Mouse (Mus musculus): ENCODE results near the gene Akt3. TPM values are rescaled to one million over a fixed set of nuclear protein-coding genes. Genes with fewer than 3 reads are reported as not detected.

Akt3 gene
- polyA plus RNA-seq, 1 experiment = 8.7 TPM

GRCm38 (mm10) chr1:177236249-177236648 lies 21.8 kb downstream of the Akt3 start:
- Histone ChIP-seq H3ac (ENCODE audit: control insufficient read depth, insufficient read length) (no peak overlapping the region), H3K27me3 (ENCODE audit: control insufficient read depth, insufficient read depth, insufficient read length) (no peaks in the 10 kb centered on the region), H3K4me3 (no peak overlapping the region), H3K4me2 (ENCODE audit: low read depth) (no peak overlapping the region), H3K36me3 (ENCODE audit: control insufficient read depth, insufficient read depth) (no peaks in the 10 kb centered on the region), H3K79me2 (ENCODE audit: control insufficient read depth, insufficient read depth) (peaks cover 4% of the 10 kb centered on the region)
- no peak for TF ChIP-seq CEBPB (IDR thresholded peaks at IDR 0.05; ENCODE audit: insufficient read depth, poor library complexity, severe bottlenecking)
- no peak for TF ChIP-seq MAX (IDR thresholded peaks at IDR 0.05; ENCODE audit: low read depth)

GRCm38 (mm10) chr1:177234462-177234861 lies 23.5 kb downstream of the Akt3 start:
- H3K4me3 ChIP-seq = no peak overlapping the region
- no peak for TF ChIP-seq USF1 (IDR thresholded peaks at IDR 0.05; ENCODE audit: low read depth)
- no peak for TF ChIP-seq SRF (IDR thresholded peaks at IDR 0.05; ENCODE audit: control insufficient read depth, insufficient read length, low read depth)
- no peak for TF ChIP-seq REST (IDR thresholded peaks at IDR 0.05; ENCODE audit: insufficient read depth, insufficient read length)
- TF ChIP-seq TCF3 (IDR thresholded peaks at IDR 0.05; ENCODE audit: insufficient read length, low read depth) = no peak
- no peak for TF ChIP-seq MYOD1 (IDR thresholded peaks at IDR 0.05; ENCODE audit: control insufficient read depth in 1 of 3, insufficient read length in 2 of 3, low read depth in 2 of 3)
- no peak for TF ChIP-seq CEBPB (IDR thresholded peaks at IDR 0.05; ENCODE audit: insufficient read depth, poor library complexity, severe bottlenecking)
- TF ChIP-seq POLR2AphosphoS2 (IDR thresholded peaks at IDR 0.05; ENCODE audit: insufficient read length, low read depth) = no peak
- peaks cover 2% of the 10 kb centered on the region for H3K36me3 ChIP-seq (ENCODE audit: control insufficient read depth, insufficient read depth)
- no peaks in the 10 kb centered on the region for H3K27me3 ChIP-seq (ENCODE audit: control insufficient read depth, insufficient read depth, insufficient read length)
- no peak overlapping the region for H3ac ChIP-seq (ENCODE audit: control insufficient read depth, insufficient read length)
- H3K79me2 ChIP-seq (ENCODE audit: control insufficient read depth, insufficient read depth) = no peaks in the 10 kb centered on the region
- no peak overlapping the region for H3K4me2 ChIP-seq (ENCODE audit: low read depth)

GRCm38 (mm10) chr1:177231122-177231521 lies 26.9 kb downstream of the Akt3 start:
- Histone ChIP-seq H3K4me3 (no peak overlapping the region), H3K36me3 (ENCODE audit: control insufficient read depth, insufficient read depth) (peaks cover 2% of the 10 kb centered on the region), H3K4me2 (ENCODE audit: low read depth) (no peak overlapping the region), H3K27me3 (ENCODE audit: control insufficient read depth, insufficient read depth, insufficient read length) (no peaks in the 10 kb centered on the region), H3K79me2 (ENCODE audit: control insufficient read depth, insufficient read depth) (peaks cover 12% of the 10 kb centered on the region), H3ac (ENCODE audit: control insufficient read depth, insufficient read length) (no peak overlapping the region)
- TF ChIP-seq SRF (IDR thresholded peaks at IDR 0.05; ENCODE audit: control insufficient read depth, insufficient read length, low read depth) (no peak), POLR2AphosphoS2 (IDR thresholded peaks at IDR 0.05; ENCODE audit: insufficient read length, low read depth) (no peak), REST (IDR thresholded peaks at IDR 0.05; ENCODE audit: insufficient read depth, insufficient read length) (no peak), POLR2A (IDR thresholded peaks at IDR 0.05; ENCODE audit: insufficient read length, low read depth) (no peak), MYOG (IDR thresholded peaks at IDR 0.05; ENCODE audit: control insufficient read depth in 1 of 3, insufficient read depth in 1 of 3, insufficient read length in 2 of 3, low read depth in 2 of 3) (no peak), TCF12 (IDR thresholded peaks at IDR 0.05; ENCODE audit: insufficient read depth, poor library complexity, severe bottlenecking) (no peak), MAX (IDR thresholded peaks at IDR 0.05; ENCODE audit: low read depth) (no peak), CEBPB (IDR thresholded peaks at IDR 0.05; ENCODE audit: insufficient read depth, poor library complexity, severe bottlenecking) (no peak), USF1 (IDR thresholded peaks at IDR 0.05; ENCODE audit: low read depth) (no peak), E2F4 (IDR thresholded peaks at IDR 0.05; ENCODE audit: insufficient read depth) (no peak), MYOD1 (IDR thresholded peaks at IDR 0.05; ENCODE audit: control insufficient read depth in 1 of 3, insufficient read length in 2 of 3, low read depth in 2 of 3) (no peak), TCF3 (IDR thresholded peaks at IDR 0.05; ENCODE audit: insufficient read length, low read depth) (no peak)

GRCm38 (mm10) chr1:177198978-177199377 lies 59.0 kb downstream of the Akt3 start:
- TF ChIP-seq REST (IDR thresholded peaks at IDR 0.05; ENCODE audit: insufficient read depth, insufficient read length) (no peak), MYOD1 (IDR thresholded peaks at IDR 0.05; ENCODE audit: control insufficient read depth in 1 of 3, insufficient read length in 2 of 3, low read depth in 2 of 3) (no peak), POLR2A (IDR thresholded peaks at IDR 0.05; ENCODE audit: insufficient read length, low read depth) (no peak), TCF3 (IDR thresholded peaks at IDR 0.05; ENCODE audit: insufficient read length, low read depth) (no peak), USF1 (IDR thresholded peaks at IDR 0.05; ENCODE audit: low read depth) (no peak)
- Histone ChIP-seq H3K27me3 (ENCODE audit: control insufficient read depth, insufficient read depth, insufficient read length) (no peaks in the 10 kb centered on the region), H3K36me3 (ENCODE audit: control insufficient read depth, insufficient read depth) (no peaks in the 10 kb centered on the region), H3K79me2 (ENCODE audit: control insufficient read depth, insufficient read depth) (no peaks in the 10 kb centered on the region), H3K4me3 (no peak overlapping the region), H3K4me2 (ENCODE audit: low read depth) (no peak overlapping the region), H3ac (ENCODE audit: control insufficient read depth, insufficient read length) (no peak overlapping the region)

DNA sequence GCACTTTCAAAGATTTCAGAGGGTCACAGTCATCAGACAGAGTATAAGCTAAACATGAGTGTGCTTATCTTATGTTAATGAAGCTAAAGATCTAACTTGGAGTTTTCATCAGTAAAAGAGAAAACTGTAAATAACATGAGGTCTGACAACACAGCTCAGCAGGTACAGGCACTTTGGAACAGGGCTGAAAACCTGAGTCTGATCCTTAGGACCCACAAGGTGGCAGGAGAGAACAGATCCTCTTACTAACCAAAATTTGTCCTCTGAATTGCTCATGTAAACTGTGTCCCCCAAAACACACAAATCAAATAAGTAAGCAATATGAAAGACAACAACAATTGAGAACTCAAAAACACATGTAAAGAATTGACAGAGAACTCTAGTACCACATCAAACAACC lies 62.8 kb downstream of the Akt3 start:
- Histone ChIP-seq H3K4me2 (ENCODE audit: low read depth) (no peak overlapping the region), H3K79me2 (ENCODE audit: control insufficient read depth, insufficient read depth) (no peaks in the 10 kb centered on the region), H3K36me3 (ENCODE audit: control insufficient read depth, insufficient read depth) (no peaks in the 10 kb centered on the region), H3ac (ENCODE audit: control insufficient read depth, insufficient read length) (no peak overlapping the region), H3K4me3 (no peak overlapping the region), H3K27me3 (ENCODE audit: control insufficient read depth, insufficient read depth, insufficient read length) (no peaks in the 10 kb centered on the region)
- no peak for TF ChIP-seq E2F4 (IDR thresholded peaks at IDR 0.05; ENCODE audit: insufficient read depth)
- no peak for TF ChIP-seq POLR2AphosphoS2 (IDR thresholded peaks at IDR 0.05; ENCODE audit: insufficient read length, low read depth)
- TF ChIP-seq TCF3 (IDR thresholded peaks at IDR 0.05; ENCODE audit: insufficient read length, low read depth) = no peak
- no peak for TF ChIP-seq MAX (IDR thresholded peaks at IDR 0.05; ENCODE audit: low read depth)
- TF ChIP-seq USF1 (IDR thresholded peaks at IDR 0.05; ENCODE audit: low read depth) = no peak
- TF ChIP-seq POLR2A (IDR thresholded peaks at IDR 0.05; ENCODE audit: insufficient read length, low read depth) = no peak
- TF ChIP-seq TCF12 (IDR thresholded peaks at IDR 0.05; ENCODE audit: insufficient read depth, poor library complexity, severe bottlenecking) = no peak
- no peak for TF ChIP-seq SRF (IDR thresholded peaks at IDR 0.05; ENCODE audit: control insufficient read depth, insufficient read length, low read depth)
- TF ChIP-seq CEBPB (IDR thresholded peaks at IDR 0.05; ENCODE audit: insufficient read depth, poor library complexity, severe bottlenecking) = no peak
- TF ChIP-seq REST (IDR thresholded peaks at IDR 0.05; ENCODE audit: insufficient read depth, insufficient read length) = no peak
- no peak for TF ChIP-seq MYOG (IDR thresholded peaks at IDR 0.05; ENCODE audit: control insufficient read depth in 1 of 3, insufficient read depth in 1 of 3, insufficient read length in 2 of 3, low read depth in 2 of 3)
- TF ChIP-seq MYOD1 (IDR thresholded peaks at IDR 0.05; ENCODE audit: control insufficient read depth in 1 of 3, insufficient read length in 2 of 3, low read depth in 2 of 3) = no peak

Measured in myocyte (in vitro differentiated cells).